Mouse (Mus musculus) forebrain, embryonic 12.5 days (tissue): ENCODE measurements at regions not wholly inside any gene's neighbourhood (a gene's known extent, or its start where the extent isn't known, plus 50 kb on each side); places are given as distances from the start of the nearest gene placed in this dataset.

Experiments used
- ATAC-seq: fragments of 200-750 bp; cut with Nextera tagmentation; 2 replicates; pipeline ENCODE4 v1.8.0; 2017; ENCODE audit warnings: moderate TSS enrichment; ENCODE audit not compliant: low FRiP score
- H3K27ac ChIP-seq: fragments of 300-500 bp; sonication (generic); 2 replicates; pipeline ENCODE4 v1.5.1; 2016; ENCODE audit warnings: mild to moderate bottlenecking
- H3K27me3 ChIP-seq: fragments of 300-500 bp; sonication (generic); 2 replicates; pipeline ENCODE4 v1.6.1; 2016; ENCODE audit warnings: mild to moderate bottlenecking
- H3K36me3 ChIP-seq: fragments of 300-500 bp; sonication (generic); replicated peaks from 2 replicates; pipeline ENCODE4 v1.6.1; 2016; ENCODE audit warnings: mild to moderate bottlenecking
- H3K4me1 ChIP-seq: fragments of 300-500 bp; sonication (generic); 2 replicates; pipeline ENCODE4 v1.6.1; 2016
- H3K4me2 ChIP-seq: fragments of 300-500 bp; sonication (generic); 2 replicates; pipeline ENCODE4 v1.6.1; 2016; ENCODE audit warnings: mild to moderate bottlenecking, moderate library complexity
- H3K4me3 ChIP-seq: fragments of 300-500 bp; sonication (generic); replicated peaks from 2 replicates; pipeline ENCODE4 v1.5.1; 2016; ENCODE audit warnings: mild to moderate bottlenecking
- H3K9ac ChIP-seq: fragments of 300-500 bp; sonication (generic); 2 replicates; pipeline ENCODE4 v1.6.1; 2016; ENCODE audit warnings: mild to moderate bottlenecking
- H3K9me3 ChIP-seq: fragments of 300-500 bp; sonication (generic); 2 replicates; pipeline ENCODE4 v1.6.1; 2016
- WGBS: fragments of 180-500 bp; shearing (Covaris S2); methylation state at CpG from one replicate; pipeline ENCODE4 v1.1.7; 2016; 5-methylcytosine and 5-hydroxymethylcytosine counted together

DNA sequence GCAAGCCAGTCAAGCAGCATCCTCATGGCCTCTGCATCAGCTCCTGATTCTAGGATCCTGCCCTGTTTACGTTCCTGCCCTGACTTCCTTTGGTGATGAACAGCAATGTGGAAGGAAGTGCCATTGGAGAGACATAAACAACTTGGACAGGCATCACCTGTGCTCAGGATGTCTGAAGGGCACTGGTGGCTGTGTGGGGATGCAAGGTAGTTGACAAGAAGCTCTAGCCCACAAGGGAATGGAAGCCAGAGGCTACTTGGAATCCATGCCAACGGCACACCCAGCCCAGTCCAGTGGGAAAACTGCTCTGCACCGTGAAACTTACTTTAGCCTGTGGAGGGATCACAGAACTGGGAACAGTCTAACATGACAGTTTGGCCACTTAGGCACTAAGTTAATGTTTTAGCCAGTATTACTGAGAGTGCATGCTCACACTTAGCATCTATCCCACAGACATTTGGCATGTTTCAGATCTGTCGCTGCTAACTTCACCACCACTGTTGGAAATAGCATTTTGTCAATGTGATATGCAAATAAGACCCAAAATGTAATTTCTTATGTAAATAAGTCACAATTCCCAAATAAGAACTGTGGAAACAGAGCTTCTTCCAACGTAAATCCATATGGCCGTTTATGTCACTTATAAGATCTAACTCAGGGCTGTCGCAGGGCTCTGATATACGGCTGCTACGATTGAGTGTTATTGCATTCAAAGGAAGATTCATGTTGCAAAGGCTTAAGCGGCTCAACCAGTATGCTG, 223.5 kb upstream of the Tcerg1l start:
- Histone ChIP-seq H3K27me3 (no peaks in the 10 kb centered on the region), H3K4me3 (no peak overlapping the region), H3K9ac (no peak overlapping the region), H3K36me3 (no peaks in the 10 kb centered on the region), H3K27ac (no peak overlapping the region), H3K9me3 (no peaks in the 10 kb centered on the region), H3K4me2 (no peak overlapping the region), H3K4me1 (no peaks in the 10 kb centered on the region)
- 89% methylated on average over 10 of the region's 10 CpGs for WGBS
- no peak for ATAC-seq

DNA sequence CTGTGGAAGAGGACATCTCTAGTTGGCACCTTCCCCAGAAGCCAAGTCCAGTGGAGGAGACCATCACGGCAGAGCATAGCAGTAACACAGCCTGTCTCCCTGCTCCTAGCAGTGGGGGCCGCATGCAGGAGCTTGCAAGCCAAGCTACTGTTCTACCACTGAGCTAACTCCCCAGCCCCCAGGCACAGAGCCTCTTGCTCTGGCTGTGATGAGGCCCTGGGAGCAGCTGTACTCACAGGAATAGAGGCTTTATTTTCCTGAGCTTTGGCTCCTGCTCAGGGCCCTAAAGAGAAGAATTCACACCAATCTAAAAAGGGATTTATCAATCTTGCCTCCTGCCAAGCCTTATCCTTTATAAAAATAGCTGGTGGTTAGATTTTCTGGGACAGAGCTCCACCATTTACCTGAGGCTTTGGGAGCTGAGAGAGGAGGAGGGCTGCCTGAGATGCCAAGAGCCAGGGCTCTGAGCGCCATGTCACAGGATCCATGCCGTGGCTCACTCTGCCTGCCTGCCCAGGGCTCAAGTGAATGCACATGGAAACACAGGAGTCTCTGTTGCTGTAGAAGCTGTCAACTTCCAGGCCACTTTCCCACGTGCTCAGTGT, 222.7 kb upstream of the Tcerg1l start:
- Histone ChIP-seq H3K36me3 (no peaks in the 10 kb centered on the region), H3K9ac (no peak overlapping the region), H3K4me2 (no peak overlapping the region), H3K9me3 (no peaks in the 10 kb centered on the region), H3K4me1 (no peaks in the 10 kb centered on the region), H3K27ac (no peak overlapping the region), H3K27me3 (no peaks in the 10 kb centered on the region), H3K4me3 (no peak overlapping the region)
- ATAC-seq, result no peak
- 63% methylated on average over 5 of the region's 5 CpGs for WGBS

DNA sequence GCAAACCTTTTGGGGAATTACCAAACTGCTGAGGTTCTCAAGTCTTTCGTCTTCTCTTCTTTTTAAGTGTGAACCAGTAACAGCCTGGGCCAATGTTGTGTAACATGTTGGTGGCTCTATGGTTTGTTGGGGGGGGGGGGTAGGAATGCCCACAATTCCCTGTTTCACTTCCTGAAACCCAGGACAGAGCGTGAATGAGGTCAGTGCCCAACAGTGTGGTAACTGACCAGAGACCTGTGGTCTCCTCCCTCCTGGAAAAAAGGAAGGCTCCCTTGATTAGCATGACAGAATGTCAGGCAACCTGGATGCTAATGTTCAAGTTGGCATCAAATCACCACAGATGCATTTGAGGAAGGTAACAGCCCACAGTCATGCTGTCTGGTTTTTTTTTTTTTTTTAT, 218.9 kb upstream of the Tcerg1l start:
- Histone ChIP-seq H3K4me1 (no peaks in the 10 kb centered on the region), H3K27ac (no peak overlapping the region), H3K4me2 (no peak overlapping the region), H3K9ac (no peak overlapping the region), H3K9me3 (no peaks in the 10 kb centered on the region), H3K4me3 (no peak overlapping the region), H3K27me3 (no peaks in the 10 kb centered on the region), H3K36me3 (no peaks in the 10 kb centered on the region)
- ATAC-seq, result no peak
- WGBS, result 81% methylated on average over 2 of the region's 2 CpGs

DNA sequence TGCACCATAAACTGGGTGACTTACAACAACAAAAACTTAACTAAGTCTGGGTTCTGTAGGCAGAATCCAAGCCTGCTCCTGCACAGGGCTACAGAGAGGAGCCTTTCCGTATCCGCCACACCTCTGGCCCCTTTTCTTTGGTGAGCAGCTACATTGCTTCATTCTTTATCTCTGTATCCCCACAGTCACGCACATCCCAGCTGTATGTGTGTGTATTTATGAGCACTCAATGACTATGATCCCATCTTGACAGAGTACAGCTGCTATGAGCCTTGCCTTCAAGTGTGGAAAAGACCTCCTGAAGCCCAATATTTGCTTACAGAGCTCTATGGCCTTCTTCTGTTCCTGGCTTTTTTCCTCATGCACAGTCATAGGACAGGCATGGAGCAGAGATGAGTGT, 212.1 kb upstream of the Tcerg1l start:
- H3K27me3 ChIP-seq, result no peaks in the 10 kb centered on the region
- H3K9me3 ChIP-seq, result no peaks in the 10 kb centered on the region
- no peaks in the 10 kb centered on the region for H3K36me3 ChIP-seq
- no peak overlapping the region for H3K9ac ChIP-seq
- peaks cover 19% of the 10 kb centered on the region for H3K4me1 ChIP-seq
- no peak for ATAC-seq
- no peak overlapping the region for H3K4me2 ChIP-seq
- WGBS, result 90% methylated on average over 3 of the region's 3 CpGs
- H3K4me3 ChIP-seq, result no peak overlapping the region
- H3K27ac ChIP-seq, result no peak overlapping the region

DNA sequence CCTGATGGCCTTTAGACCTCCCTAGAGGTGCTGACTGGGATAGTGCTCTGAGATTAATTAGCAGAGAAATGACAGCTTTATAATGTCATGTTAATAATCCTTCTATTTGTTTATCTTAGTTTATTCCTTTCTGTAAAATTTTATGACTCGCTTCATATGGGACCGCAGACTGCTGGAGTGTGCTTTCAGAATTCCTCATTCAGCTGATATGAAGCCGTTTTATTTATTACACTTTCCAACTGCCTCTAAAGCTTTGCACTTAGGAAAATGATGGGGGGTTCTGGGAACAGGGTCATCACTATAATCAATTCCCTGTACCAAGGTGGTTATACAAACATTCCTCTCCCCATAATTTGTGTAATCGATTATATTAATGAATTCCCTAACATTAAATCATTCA, 211.6 kb upstream of the Tcerg1l start:
- WGBS, result 94% methylated on average over 4 of the region's 4 CpGs
- H3K36me3 ChIP-seq, result no peaks in the 10 kb centered on the region
- no peaks in the 10 kb centered on the region for H3K9me3 ChIP-seq
- no peak overlapping the region for H3K4me2 ChIP-seq
- H3K4me3 ChIP-seq, result no peak overlapping the region
- H3K27me3 ChIP-seq, result 0 out of 2 replicates have a peak, but pooled peaks cover 2% of the 10 kb centered on the region
- H3K4me1 ChIP-seq, result peaks cover 19% of the 10 kb centered on the region
- no peak overlapping the region for H3K9ac ChIP-seq
- H3K27ac ChIP-seq, result no peak overlapping the region
- ATAC-seq, result no peak

DNA sequence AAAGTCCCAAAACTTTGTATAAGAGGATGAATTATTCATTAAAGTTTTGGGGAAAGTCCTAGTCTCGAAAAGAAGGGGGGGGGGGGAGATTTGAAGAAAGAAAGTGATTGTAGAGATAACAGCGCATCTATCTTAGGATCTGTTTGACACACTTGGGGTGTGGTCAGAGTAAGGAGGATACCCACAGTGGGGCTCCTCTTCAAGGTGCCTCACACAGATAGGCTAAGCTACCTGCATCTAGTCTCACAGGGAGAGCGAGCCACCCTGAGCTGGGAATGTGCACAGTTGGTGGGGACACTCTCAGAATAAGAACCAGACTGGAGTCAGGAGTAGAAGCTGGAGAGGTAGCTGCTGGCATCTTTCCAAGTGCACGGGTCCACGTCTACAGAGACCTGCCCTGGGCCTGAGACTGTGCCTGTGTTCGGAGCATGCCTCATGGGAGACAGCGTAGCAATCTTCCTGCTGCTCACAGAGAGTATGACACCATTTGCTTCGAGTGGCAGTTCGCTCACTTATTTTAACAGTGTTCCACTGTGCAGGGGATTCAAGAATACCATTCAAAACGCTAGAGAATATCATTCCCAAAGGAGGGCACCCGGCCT, 208.9 kb upstream of the Tcerg1l start:
- Histone ChIP-seq H3K9ac (no peak overlapping the region), H3K27me3 (0 out of 2 replicates have a peak, but pooled peaks cover 3% of the 10 kb centered on the region), H3K4me3 (no peak overlapping the region), H3K9me3 (no peaks in the 10 kb centered on the region), H3K4me1 (peaks cover 24% of the 10 kb centered on the region), H3K4me2 (no peak overlapping the region), H3K27ac (no peak overlapping the region), H3K36me3 (no peaks in the 10 kb centered on the region)
- peak; percentile 60; the same call in 1 of the 2 replicates for ATAC-seq
- 50% methylated on average over 11 of the region's 11 CpGs for WGBS

DNA sequence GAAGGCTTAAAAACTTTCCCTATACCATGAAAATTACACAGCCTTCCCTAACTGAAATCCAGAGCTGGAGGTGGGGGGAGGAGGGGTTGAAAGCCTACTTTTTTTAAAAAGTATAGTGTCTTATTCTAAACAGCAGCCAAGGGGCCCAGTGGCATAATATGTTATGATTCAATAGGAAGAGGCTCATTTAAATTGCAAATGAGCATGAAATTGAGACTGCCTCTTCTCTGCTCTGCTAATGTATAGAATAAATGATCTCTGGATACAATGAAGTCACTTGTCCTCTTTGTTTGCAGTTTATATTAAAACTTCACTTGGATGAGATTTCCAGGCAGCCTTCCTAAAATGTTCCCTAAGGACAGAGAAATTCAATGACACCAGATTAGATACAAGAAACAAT, 208.4 kb upstream of the Tcerg1l start:
- H3K4me2 ChIP-seq, result peak overlapping the region; percentile 15; the same call in 1 of the 2 replicates
- ATAC-seq, result peak; percentile 58; the same call in 1 of the 2 replicates

DNA sequence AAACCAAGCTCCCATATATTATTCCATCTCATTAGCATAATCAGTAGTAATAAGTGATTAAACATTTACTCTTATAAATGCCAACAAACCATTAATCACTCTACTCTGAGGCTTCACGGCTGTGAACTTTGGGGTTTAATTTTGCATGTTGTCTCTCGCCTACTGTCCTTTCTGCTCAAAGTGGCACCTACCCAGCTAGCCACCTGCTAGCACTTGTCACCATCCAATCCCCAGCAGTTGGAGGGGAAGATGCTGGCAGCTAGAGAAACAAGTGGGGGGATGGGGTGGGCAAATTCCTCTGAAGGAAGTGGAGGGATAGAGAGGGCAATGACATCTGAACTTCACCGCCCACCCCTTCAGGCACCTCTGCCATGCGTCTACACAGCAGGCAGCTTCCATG, 204.2 kb upstream of the Tcerg1l start:
- ATAC-seq, result no peak
- WGBS, result 55% methylated on average over 4 of the region's 4 CpGs
- Histone ChIP-seq H3K36me3 (no peaks in the 10 kb centered on the region), H3K9ac (no peak overlapping the region), H3K27ac (no peak overlapping the region), H3K4me2 (no peak overlapping the region), H3K9me3 (no peaks in the 10 kb centered on the region), H3K4me1 (peaks cover 22% of the 10 kb centered on the region), H3K4me3 (no peak overlapping the region), H3K27me3 (0 out of 2 replicates have a peak, but pooled peaks cover 3% of the 10 kb centered on the region)

More for the DNA sequence above, 208.4 kb upstream of the Tcerg1l start:
- Histone ChIP-seq H3K36me3 (no peaks in the 10 kb centered on the region), H3K27ac (no peak overlapping the region), H3K4me3 (no peak overlapping the region), H3K9me3 (no peaks in the 10 kb centered on the region), H3K9ac (no peak overlapping the region), H3K4me1 (peaks cover 26% of the 10 kb centered on the region), H3K27me3 (0 out of 2 replicates have a peak, but pooled peaks cover 3% of the 10 kb centered on the region)

DNA sequence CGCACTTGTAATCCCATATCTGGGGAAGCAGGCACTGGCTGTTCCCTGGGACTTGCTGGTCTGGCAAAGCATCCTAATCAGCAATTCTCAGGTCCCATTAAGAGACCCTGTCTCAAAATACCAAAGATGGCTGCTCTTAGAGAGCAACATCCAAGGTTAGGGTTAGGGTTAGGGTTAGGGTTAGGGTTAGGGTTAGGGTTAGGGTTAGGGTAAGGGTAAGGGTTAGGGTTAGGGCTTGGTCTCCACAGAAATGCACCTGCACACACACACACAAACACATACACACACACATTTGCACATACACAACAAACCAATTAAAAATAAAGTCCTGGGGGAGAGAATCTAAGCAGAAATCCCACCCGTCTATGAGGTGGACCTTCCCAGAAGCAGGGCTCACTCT, 195.8 kb upstream of the Tcerg1l start:
- H3K9ac ChIP-seq, result no peak overlapping the region
- H3K27me3 ChIP-seq, result no peaks in the 10 kb centered on the region
- no peak overlapping the region for H3K27ac ChIP-seq
- 77% methylated on average over 2 of the region's 2 CpGs for WGBS
- no peaks in the 10 kb centered on the region for H3K9me3 ChIP-seq
- H3K4me2 ChIP-seq, result no peak overlapping the region
- no peaks in the 10 kb centered on the region for H3K4me1 ChIP-seq
- no peaks in the 10 kb centered on the region for H3K36me3 ChIP-seq
- no peak overlapping the region for H3K4me3 ChIP-seq
- no peak for ATAC-seq

DNA sequence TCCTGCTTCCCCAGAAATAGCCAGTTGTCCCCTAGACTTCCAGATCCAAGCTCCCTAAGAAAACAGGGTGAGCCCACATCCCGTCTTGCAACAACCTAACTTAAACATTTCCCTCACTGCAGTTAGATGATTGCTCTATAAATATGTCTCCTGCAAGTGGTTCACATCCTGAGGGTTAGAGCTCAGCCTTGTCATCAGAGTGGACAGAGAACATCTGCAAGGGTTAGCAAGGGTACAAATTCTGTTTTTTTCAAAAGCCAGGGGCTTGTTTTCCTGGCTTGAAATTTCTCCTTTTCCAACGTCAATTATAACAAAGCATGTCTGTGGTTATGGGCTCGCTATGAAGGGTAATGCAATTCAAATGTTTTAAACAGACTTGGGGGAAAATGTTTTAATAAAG, 169.8 kb upstream of the Tcerg1l start:
- ATAC-seq, result no peak
- H3K4me2 ChIP-seq, result no peak overlapping the region
- 80% methylated on average over 3 of the region's 3 CpGs for WGBS

DNA sequence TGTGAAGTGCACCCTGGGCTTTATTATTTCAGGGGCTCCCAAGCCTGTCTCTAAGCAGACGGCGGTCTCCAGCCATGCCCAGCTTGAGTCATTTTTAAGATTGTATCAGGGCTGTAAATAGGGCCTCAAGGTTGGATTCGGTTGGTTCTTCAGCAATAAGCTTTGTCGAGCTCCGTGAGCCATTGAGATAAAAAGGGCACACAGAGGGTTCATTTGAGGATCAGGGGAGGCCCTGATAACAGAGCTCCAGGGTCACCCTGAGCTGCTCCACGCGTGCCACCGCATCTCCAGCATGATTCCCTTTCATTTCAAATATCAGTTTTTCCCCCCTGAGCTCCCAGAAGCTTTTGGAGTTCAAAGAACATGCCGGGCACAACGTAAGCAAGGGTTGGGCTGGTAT, 154.1 kb upstream of the Tcerg1l start:
- H3K27ac ChIP-seq, result no peak overlapping the region
- H3K4me3 ChIP-seq, result no peak overlapping the region
- H3K9ac ChIP-seq, result no peak overlapping the region
- WGBS, result 82% methylated on average over 10 of the region's 10 CpGs
- H3K36me3 ChIP-seq, result no peaks in the 10 kb centered on the region
- no peak for ATAC-seq
- H3K4me2 ChIP-seq, result no peak overlapping the region
- no peaks in the 10 kb centered on the region for H3K9me3 ChIP-seq
- peaks cover 11% of the 10 kb centered on the region for H3K27me3 ChIP-seq
- peaks cover 19% of the 10 kb centered on the region for H3K4me1 ChIP-seq

More for the DNA sequence above, 169.8 kb upstream of the Tcerg1l start:
- Histone ChIP-seq H3K4me3 (no peak overlapping the region), H3K9me3 (no peaks in the 10 kb centered on the region), H3K27me3 (no peaks in the 10 kb centered on the region), H3K27ac (no peak overlapping the region), H3K9ac (no peak overlapping the region), H3K36me3 (no peaks in the 10 kb centered on the region), H3K4me1 (no peaks in the 10 kb centered on the region)

DNA sequence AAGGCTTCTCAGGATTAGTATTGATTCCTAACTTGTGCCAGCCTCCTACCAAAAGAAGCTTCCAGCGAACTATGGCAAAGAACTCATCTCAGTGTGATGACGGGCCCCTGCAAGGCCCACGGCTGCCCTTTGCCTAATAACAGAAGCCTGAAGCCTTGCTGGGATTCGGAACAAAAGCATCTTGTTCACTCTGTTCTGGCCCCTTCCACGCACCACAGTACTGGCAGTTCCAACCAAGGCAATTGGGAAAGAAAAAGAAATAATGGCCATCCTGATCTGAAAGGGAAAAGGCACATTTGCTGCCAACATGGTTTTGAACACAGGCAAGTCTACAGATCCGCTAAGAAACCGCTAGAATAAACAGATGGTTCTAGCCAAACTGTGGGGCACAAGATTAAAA, 150.4 kb upstream of the Tcerg1l start:
- ATAC-seq, result no peak
- Histone ChIP-seq H3K9me3 (no peaks in the 10 kb centered on the region), H3K4me2 (no peak overlapping the region), H3K9ac (no peak overlapping the region), H3K27ac (no peak overlapping the region), H3K36me3 (no peaks in the 10 kb centered on the region), H3K27me3 (peaks cover 11% of the 10 kb centered on the region), H3K4me1 (peaks cover 19% of the 10 kb centered on the region), H3K4me3 (no peak overlapping the region)
- WGBS, result 70% methylated on average over 7 of the region's 7 CpGs
